Mouse (Mus musculus) v-Abl transformed pro-B cells (cell line): ENCODE data around the gene Gpr34.

ENCODE experiments used
- in situ Hi-C, 2 experiments: fragments of 400-800 bp; cut with MboI; formaldehyde crosslinking; loops; one replicate each; pipeline ENCODE4 v1.15.1; 2025; ENCODE audit not compliant: unreplicated experiment in 2 of 2

Gpr34 gene

DNA sequence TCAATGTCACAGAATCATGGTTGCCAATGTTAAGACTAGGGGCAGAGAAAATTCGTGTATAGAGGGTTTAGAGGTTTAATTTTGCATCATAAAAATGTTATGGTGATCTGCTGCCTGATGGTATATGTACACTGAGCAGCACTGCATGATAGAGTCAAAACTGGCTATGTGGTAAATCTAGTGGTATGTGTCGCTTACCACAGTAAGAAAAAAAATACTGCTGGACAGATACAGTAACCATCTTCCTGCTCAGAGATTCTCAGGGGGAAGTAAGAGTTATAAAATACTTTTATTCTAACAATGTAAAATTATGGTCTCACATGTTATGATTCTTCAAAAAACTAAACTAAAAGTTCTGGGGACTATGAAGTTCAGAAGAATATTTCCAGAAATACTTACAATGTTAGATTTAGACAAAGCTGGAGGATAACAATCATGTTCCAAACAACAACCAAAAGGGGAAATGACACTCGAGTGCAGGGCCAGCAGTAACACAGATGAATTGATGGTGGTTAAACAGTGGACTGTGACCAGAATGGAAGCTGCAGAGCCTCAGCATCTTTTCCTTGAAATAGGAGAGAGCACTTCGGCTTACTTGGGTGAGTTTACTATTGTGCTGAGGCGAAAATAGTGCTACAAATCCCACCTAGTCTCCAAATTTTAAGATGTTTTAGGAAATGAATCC is at the start of gene Gpr34:
Gpr34 (plus strand) TSS at position 491 of the 685 bp plus-strand sequence.
- in situ Hi-C loops = no loop called here

DNA sequence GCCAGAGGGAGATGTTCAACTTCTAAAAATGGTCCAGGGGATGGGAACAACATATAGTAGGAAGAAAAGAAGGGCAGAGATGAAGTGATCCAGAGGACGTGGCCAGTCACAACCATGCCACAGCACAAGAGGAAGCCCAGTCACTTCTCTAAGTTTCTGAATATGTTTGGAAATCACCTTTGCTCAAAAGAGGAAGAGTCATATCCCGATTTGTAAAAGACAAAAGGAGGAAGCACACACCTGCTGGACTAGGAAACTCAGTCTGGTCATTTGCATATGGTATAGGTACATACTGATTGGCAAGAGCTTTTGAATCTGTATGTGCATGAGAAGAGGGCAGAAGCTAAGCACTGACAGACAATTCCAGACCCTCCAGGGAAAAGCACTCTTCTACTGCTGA is 32.5 kb upstream of the Gpr34 start:
- in situ Hi-C loops = loop anchor here in 1 of 2 experiments (25.0 kb wide), 1 partner anchor 112 kb away; no protein-coding TSS in a partner anchor

DNA sequence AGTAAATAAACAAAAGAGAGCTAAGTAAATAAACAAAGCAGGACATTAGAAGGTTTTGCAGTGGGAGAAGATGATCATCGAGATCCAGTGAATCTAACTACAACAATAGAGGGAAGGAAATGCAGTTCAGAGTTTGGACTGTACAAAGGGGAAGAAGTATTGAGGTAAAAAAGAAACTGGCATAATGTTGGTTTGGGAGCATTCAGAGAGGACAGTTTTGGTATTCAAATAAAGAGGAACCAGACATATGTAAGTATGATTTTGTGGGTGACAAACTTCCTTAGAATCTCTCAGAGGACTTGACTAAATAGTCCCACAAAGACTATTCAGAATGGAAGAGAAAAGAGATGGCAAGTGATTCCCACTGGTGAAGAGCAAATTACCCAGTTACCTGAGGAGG is 31.9 kb upstream of the Gpr34 start:
- in situ Hi-C loops = loop anchor here (10.0 to 25.0 kb wide), 2 partner anchors 55 to 113 kb away; no protein-coding TSS in a partner anchor

DNA sequence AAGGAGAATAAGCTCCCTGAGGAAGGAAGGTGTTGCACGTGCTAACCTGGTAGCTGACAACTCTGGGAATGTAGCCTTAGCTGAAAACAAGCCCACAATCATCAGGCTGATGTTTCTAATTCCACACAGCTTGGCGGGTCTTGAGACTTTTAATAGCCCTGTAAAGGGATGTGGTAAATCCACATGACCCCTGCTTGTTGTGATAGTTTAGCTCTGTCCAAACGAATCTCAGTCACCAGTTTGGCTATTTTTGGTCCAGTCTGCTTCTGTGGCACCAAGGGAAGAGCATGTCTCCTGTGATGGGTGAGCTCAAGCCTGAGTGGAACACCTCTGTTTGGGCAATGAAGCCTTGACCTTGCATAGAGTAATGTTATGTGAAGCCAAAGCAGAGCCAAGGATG is 25.1 kb upstream of the Gpr34 start:
- in situ Hi-C loops = loop anchor here (5.0 to 10.0 kb wide), 2 partner anchors 46 to 48 kb away; no protein-coding TSS in a partner anchor

DNA sequence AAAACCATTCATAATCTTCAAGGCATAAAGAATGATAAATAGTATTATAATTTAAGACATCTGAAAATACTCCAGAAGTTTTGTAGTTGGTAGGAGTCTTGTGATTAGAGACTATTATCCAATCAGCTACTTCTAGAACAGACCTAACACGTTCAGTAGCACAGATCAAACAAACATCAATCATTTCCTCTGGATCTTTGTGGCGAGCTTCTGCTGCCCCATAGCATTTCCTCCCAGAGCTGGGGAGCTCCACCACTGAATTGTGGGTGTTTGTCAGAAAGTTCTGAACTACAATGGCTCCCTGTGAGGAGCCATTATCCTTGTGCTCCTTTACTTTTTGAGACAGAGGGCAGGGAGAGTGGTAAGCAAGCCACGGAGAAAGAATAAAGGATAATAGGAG is 24.1 kb upstream of the Gpr34 start:
- in situ Hi-C loops = loop anchor here (5.0 to 10.0 kb wide), 2 partner anchors 45 to 47 kb away; no protein-coding TSS in a partner anchor

DNA sequence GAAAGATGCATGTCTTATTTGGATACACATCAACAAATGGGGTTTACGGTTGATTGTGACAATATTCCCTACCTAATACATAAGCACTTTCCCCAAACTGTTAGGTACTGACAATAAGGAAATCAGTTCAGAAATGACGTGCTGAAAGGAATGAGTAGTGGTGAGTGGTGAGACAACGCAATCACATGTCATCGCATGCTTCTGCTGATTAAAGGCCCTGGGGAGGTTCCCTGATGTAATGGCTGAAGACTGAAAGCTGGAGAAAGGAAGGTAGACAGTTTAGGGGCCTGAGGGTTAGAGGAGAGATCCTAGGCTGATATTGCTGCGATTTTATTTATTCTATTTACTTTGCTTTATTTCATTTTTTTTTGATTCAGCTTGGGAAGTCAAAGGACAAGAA is 20.8 kb upstream of the Gpr34 start:
- in situ Hi-C loops = no loop called here

DNA sequence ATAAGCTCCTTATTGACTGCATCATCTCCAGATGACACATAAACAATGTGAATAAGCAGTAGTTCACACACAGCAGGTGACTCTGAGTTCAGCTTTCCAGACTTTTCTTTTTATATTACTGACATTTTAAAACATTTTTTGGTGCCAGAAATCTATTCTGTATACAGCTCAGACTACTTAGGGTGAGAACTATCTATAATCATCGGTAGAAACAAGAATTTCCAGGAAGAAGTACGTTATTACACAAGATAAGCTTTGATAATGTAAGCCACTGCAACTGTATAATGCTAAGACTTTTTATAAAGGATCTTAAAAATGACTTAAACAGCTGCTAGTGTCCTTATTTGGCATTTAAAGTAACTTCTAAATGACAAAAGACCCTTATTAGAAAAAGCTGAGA is 19.8 kb upstream of the Gpr34 start:
- in situ Hi-C loops = no loop called here

DNA sequence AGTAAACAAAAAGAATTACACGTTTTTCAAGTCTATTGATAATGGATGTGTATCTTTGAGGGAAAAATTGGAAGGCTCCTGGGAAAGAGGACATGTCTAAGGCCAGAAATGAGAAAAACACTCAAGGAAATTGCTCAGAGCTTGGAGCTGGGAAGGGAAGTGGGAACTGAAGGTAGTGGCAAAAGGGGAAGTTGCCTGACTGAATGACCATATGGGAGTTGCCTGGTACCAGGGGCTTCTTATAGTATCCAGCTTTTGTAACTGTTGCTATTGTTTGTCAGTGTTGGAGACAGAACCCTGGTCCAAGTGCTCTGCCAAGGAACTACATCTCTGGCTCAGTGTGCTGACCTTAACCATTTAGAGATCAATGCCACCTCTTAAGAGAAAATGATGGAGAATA is 15.2 kb upstream of the Gpr34 start:
- in situ Hi-C loops = no loop called here

DNA sequence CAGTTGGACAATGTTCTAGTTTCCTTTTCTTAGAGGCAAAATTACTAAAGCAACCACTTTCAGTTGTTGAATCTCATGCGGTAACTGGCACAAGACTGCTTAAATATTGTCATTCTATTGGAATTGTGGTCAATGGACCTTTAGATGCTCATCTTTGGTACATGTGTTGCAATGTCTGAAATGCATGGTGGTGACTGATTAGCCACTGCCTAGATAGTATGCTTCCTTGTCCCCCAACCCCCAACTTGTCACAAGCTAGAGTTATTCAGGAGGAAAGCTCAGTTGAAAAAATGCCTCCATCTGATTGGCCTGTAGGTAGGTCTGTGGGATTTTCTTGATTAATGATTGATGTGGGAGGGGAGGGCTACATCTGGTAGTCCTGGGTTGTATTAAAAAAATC is 14.6 kb upstream of the Gpr34 start:
- in situ Hi-C loops = no loop called here

DNA sequence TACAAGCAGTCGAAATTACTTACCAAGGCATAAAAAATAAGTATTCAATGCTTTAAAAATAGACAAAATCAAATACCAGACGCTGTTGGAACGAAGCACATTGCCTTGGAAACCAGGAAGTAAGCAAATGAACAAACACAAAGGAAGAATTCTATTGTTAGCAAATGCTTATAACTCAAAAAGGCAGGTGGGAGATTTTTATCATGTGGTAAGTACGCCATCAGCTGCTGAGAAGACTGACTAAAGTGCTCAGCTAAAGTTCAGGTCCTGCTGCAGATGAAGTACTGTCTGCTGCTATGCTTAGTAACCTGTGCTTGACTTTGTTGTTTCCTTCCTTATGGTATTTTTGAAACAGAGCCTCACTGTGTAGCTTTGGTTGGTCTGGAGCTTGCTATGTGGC is 13.4 kb upstream of the Gpr34 start:
- in situ Hi-C loops = no loop called here

DNA sequence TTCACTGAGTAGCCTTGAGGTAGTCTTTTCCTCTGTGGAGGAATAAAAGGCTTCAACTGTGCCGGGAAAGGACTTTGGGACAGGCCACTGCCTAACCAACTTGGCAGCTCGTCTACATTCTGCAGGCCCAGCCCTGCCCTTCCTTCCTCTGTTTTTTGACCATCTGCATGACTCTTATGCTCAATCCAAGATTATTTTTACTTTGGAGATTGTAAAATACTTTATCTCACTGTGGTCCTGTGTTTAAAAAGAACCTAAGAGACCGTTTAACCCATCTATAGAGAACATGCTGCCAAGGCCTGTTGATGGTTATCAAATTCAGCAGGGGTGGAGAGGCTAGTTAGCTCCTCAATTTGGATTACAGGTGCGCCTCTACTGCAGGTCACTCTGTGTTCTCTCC is 10.4 kb upstream of the Gpr34 start:
- in situ Hi-C loops = no loop called here

DNA sequence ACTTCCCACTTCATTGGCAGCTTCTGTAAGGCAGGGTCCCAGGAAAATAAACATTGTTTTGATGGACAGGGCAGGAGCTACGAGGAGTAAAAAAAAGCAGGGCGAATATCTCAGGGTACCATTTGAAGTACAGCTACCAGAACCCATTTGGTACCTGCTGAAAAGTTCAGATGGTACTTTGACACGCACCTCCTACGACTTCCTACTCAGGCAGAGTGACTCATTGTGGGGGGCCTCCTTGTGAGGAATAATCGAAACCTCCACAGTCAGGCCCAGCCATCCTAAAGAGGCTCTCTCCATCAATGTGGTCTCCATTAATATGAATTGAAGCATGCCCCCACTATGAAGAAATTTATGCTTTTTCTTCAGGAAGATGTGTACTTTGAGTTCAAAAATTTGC is 9.2 kb upstream of the Gpr34 start:
- in situ Hi-C loops = no loop called here

DNA sequence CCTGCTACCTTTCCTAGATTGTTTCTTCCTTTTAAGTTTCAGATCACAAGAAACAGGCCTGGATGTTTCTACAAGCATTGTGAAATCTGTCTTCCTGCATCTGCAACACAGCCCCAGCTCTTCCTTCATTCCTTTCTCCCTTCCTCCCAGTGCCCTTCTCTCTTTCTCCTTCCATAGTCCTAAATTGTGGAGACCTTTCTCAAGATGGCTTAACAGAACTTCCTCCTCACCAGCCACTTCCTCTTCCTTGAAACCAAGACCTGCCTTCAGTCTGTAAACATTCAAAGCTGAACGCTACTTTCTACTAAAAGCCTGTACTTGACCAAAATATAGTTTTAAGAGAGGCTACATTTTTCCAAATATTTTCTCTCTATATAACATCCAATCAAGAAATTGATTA is 4.5 kb downstream of the Gpr34 start:
- in situ Hi-C loops = no loop called here

DNA sequence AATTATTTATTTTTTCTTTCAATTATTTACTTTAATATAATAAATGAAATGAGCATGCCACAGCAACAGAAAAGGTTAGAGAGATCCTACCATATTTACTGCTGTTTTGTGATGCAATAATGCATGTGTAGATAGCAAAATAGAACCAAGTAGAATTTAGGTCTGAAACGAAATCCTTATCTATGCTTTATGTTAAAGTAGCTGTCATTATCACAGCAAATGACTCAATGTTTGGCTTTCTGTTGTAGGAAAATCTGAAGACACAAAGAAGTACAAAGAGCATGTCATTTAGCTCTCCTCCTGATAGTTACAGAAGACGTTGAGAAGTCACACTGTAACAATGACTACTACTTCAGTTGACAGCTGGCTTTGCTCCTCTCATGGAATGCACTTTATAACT is 7.0 kb downstream of the Gpr34 start:
- in situ Hi-C loops = no loop called here

DNA sequence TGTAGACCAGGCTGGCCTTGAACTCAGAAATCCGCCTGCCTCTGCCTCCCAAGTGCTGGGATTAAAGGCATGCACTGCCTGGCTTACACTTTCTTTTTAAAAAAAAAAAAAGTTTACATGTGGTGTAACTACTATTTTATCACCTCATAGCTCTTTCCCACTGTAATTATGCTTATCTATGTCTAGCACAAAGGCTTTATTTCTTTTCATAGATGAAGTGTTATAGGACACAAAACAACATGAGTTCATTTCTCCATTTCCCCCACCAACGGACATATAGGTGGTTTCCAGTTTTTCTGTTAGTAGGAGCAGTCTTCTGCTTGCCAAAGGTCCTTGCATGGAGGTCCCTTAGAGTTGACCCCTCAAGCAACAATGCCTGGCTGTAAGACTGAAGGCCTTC is 20.0 kb downstream of the Gpr34 start:
- in situ Hi-C loops = loop anchor here (5.0 to 25.0 kb wide), 3 partner anchors 45 to 415 kb away; no protein-coding TSS in a partner anchor

DNA sequence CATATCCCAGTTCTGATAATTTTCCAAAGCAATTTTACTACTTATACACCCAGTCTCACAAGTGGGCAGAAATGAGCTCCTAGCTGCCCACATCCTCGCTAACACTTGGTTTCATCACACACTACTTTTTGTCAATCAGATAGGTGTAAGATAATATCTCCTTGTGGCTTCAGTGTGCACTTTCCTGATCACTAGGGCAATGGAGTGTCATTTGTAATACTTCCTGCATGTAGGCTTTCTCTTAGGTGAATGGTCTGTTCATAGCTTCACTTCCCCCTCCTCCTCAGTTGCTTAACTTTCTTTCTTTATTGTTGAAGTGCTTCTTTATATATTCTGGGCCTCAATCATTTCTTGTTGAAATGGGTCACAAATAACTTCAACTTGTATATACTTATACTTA is 20.4 kb downstream of the Gpr34 start:
- in situ Hi-C loops = loop anchor here (5.0 to 25.0 kb wide), 3 partner anchors 45 to 415 kb away; no protein-coding TSS in a partner anchor

DNA sequence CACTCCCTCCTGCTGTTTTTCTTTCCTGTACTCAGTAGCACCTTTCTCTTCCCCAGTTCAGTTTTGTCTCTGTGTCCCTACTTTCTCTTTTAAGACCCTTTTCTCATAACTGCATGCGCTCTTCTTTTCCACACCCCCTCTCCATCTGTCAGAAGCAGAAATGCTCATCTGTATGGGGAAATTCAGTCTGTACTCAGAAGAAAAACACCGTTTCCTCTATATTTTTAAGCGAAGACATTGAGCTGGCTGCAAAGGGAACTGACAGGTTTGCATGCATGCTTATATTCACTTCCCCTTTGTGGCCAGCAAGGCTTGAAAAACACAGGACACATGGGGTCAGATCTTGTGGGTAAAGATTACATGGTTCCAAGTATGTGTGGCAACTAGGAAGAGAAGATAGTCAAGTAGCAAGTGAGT is 23.1 kb downstream of the Gpr34 start:
- in situ Hi-C loops = loop anchor here (5.0 to 25.0 kb wide), 6 partner anchors 50 to 428 kb away; partner anchors contain the start of gene Nyx (in 1 of the 2)

DNA sequence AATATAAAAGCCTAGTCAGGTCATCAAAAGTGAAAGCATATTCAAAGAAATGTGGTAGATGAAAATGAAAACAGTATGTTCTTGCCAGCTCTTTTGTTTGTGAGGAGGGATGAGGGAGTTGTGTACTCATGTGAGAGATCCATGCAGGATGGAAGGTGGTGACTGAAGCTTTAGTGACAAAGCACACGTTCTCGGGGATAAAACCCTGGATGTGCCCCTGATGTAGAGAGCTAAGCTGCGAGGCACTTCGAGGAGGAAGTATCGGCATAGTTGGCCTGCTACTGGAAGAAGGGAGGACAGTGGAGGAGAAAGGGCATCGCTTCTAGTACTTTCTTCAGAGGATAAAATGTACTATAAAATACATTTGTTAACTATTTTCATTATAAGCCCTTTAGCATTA is 24.0 kb downstream of the Gpr34 start:
- in situ Hi-C loops = loop anchor here (5.0 to 25.0 kb wide), 6 partner anchors 51 to 429 kb away; partner anchors contain the start of gene Nyx (in 1 of the 2)

DNA sequence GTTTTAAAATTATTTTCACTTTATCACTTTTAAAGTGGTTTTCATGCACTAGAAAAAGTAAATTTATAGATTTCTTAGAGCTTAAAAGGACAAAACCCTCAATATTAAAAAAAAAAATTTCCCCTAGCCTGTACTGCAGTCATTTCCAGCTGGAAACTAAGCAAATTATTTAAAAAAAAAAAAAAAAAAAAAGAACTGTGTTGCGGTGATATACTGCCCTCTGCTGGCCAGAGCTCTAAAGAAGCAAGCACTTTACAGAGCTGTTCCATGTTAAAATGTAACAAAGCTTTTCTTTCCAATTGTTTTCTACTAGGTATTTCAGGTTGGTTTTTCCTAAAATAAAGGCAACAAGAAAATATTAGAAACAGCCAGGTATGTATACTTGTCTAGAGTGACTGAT is 24.8 kb downstream of the Gpr34 start:
- in situ Hi-C loops = loop anchor here (5.0 to 25.0 kb wide), 6 partner anchors 52 to 429 kb away; partner anchors contain the start of gene Nyx (in 1 of the 2)

DNA sequence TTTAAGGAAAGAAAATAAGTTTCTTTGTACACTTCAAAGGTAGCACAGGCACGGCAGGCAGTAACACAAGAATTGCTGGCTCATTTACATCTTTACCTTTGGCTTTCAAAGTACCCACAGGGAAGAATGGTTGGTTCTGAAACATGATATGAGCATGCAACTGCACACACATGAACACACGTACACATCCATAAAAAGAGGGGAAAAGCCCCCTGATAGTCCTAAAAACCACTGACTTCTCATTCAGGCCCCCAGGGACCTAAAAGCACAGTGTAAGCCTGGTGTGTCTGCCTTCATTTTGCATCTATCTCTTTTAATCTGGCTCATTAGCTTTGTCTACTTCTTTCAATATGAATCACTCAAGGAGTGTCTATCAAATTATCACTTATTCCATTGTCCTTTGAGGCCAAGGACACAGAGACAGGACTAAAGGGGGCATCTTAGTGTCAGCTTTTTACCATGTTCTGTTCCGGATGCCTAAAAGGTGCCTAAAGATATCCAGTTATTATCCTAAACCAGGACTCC is 26.8 kb downstream of the Gpr34 start:
- in situ Hi-C loops = loop anchor here (5.0 to 25.0 kb wide), 6 partner anchors 54 to 431 kb away; partner anchors contain the start of gene Nyx (in 1 of the 2)

DNA sequence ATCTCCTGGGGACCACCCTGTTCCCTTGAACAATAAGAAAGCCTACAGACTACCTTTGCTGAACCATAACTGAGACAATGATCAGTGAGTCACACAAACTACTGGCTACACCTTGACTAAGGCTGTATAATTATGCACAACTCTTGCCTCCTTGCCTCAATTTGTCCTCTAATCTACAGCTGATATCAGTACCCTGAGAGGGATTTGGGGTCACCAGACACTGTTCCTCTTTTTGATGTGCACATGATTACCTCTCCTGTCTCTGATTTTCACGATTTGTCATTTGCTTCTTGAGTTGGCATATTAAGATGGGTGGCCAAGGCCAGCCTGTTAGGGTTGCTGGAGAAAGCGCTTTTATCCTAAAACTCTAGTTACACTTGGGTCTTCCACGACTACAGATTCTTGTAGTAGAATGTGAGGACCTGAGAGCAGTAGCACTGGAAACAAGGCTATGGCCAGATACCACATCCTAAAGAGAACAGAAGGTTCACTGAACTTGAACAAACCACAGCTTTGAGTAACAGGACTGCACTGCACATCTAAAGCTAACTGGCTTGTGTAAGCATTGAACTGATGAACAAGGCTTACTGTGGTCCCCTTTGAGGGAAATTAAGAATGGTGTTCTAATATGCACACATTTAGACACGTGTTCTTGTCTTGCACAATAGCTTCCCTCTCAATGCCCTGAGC is 27.5 kb downstream of the Gpr34 start:
- in situ Hi-C loops = loop anchor here (5.0 to 25.0 kb wide), 6 partner anchors 55 to 432 kb away; partner anchors contain the start of gene Nyx (in 1 of the 2)
